Mouse (Mus musculus): Measurements from ENCODE around the gene Lrch3.
"Not testable (repeated sequence)": the region's sequence is repeated elsewhere in the genome, so short reads cannot be mapped to it uniquely, and the experiment has no call there.

The Lrch3 gene

DNA sequence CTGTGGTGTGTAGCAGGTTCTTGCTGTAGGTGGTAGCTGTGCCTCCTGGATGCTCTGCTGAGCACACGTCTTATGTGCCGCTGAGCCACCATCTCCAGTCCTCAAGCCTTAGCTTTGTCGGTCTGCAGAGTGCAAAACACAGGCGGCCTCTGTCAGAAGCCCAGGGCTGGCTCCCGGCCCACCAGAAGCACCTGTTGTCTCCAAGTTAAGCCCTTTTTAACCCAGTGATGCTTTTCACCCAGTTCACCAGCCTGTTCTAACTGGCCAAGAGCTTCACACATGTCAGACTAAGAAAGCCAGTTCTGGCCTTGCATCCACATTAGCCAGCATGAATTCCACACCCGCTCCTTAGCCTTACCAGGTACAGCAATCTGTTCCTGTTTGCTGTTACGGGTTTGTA lies 93.0 kb downstream of the Lrch3 start:
- DNase-seq, result no peak

- DNase-seq, result no peak
Measured at GRCm38 (mm10) chr16:33007436-33007835, 93.5 kb downstream of the Lrch3 start.

GRCm38 (mm10) chr16:33010166-33010565 lies 96.3 kb downstream of the Lrch3 start:
- no peak for DNase-seq

GRCm38 (mm10) chr16:33013801-33014200 lies 99.9 kb downstream of the Lrch3 start:
- DNase-seq, result no peak

DNA sequence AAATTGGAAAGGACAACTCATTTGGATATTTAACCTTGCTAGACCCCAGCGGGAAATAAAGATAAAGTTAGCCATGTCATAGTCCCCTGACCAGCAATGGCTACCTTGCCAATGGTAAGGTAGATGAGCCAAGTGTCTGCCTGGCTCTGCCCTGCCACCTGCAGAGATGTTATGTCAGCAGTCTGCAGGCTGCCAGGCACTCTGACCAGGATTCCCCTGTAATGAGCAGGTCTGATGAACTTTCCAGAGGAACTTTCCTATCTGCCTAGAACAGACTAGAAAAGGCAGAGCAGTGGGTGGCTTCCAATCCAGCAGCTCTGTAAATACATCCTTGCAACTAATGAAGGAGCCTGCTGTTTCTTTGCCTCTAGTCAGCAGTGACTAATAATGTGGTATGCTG lies 101.0 kb downstream of the Lrch3 start:
- no peak for DNase-seq

DNA sequence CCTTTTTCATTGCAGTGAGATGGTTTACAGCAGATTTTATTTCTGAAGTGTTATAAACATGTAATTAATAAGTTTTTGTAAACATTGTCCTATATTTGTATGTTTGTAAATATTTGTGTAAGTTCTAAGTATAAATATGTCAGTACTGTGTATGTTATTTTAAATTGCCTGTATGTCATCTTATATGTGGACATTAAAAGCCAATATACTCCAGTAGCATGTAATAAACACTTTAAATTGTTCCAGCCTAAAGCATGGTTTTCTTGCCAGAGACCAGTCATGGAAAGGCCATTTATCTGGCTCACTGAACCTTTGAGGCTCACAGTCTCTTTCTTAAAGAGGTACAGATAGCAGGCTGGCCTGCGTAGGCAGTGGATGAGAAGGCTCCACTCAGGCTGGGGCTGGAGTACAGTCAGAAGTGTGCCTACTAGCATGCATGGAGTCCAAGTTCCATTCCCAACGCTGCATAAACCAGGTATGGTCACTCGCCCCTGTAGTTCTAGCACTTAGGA lies 101.6 kb downstream of the Lrch3 start:
- DNase-seq, result no peak

GRCm38 (mm10) chr16:33015986-33016385 lies 102.1 kb downstream of the Lrch3 start:
- no peak for DNase-seq

DNA sequence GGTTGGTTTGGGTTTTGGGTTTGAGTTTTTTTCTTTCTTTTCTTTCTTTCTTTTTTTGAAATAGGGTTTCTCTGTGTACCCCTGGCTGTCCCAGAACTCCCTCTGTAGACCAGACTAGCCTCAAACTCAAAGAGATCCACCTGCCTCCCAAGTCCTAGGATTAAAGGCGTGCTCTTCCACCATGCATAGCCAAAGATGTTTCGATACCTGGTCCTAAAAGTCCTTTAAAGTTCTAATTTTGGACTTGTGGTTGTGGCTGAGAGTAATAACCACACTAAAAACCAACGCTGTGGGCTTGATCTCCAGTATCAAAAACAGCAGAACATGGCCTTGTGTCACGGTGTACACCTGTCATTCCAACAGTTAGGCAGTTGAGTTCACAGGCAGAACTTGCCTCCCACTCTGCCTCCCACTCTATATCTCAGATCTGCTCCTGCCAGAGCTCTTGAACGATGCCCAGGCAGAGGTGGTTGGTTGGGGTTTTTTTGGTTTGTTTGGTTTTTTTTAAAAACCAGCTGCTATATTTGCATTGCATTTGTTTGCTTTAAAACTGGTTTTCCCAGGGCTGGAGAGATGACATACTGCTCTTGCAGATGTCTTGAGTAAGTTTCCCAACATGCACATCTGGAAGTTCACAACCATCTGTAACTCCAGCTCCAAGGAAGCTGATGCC lies 103.9 kb downstream of the Lrch3 start:
- no peak for DNase-seq

- DNase-seq, result no peak
Measured at GRCm38 (mm10) chr16:33019117-33019770, 105.3 kb downstream of the Lrch3 start.

DNA sequence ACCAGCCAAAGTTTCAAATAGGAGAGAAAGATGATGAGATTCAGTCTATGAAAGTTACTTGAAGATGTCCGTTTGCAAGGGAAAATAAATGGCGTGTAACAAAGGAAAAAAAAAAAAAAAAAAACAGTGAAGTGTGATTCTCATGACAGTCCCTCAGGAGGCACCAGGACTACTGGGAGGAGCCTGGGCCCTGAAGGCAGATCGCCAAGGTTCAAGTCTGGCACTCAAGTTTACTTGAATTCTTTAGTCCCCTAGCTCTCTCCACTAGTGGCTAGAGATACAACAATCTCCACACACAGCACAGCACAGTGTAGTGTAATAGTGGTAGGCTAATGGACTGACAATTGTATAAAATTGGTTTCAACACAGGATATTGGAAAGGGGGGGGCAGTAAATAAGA lies 107.5 kb downstream of the Lrch3 start:
- no peak for DNase-seq

- DNase-seq, result peak; percentile 46 to 57
Measured at GRCm38 (mm10) chr16:33023750-33024149, 109.8 kb downstream of the Lrch3 start.

- DNase-seq, result no peak
Measured at GRCm38 (mm10) chr16:33024456-33025104, 110.7 kb downstream of the Lrch3 start.

- no peak for DNase-seq
Measured at GRCm38 (mm10) chr16:33026357-33026756, 112.5 kb downstream of the Lrch3 start.

GRCm38 (mm10) chr16:33036006-33036405 lies 122.1 kb downstream of the Lrch3 start:
- no peak for DNase-seq

GRCm38 (mm10) chr16:33042682-33043081 lies 128.8 kb downstream of the Lrch3 start:
- DNase-seq, result no peak

DNA sequence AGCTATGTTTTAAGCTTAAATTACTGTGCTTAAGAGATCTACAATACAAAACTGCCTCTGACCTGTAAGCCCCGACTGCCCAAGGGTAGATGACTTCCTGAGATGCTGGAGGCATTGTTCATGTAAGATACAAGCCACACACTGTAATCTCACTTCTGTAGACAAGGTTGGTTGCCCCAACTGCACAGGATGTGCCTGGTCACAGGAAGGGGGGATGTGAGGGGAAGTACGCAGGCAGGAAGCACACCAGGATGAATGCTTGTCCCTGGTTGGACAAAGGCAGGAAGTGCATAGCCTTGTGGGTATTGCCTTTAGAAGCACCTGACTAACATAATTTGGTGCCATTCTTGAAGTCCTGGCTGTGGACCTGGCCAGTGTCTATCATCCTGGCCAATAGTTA lies 129.4 kb downstream of the Lrch3 start:
- peak in 1 of 2 experiments; percentile 15 for DNase-seq

DNA sequence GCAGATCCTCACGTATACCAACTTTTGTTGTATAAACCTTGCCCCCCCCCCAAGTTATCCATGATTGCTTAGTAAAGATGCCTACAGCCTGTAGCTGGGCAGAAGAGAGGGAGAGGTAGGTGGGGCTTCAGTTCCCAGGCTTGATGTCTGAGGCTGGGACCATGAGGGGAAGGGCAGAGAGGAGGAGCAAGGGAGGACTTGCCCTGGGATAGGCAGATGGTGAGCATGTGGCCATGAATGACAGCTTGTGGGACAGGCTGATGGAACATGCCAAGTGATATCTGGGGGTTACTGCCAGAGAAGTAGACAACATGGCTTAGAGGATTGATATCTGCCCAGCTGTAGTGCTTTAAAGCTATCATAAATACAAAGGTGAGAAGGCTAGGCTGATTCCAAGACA lies 134.1 kb downstream of the Lrch3 start:
- no peak for DNase-seq

DNA sequence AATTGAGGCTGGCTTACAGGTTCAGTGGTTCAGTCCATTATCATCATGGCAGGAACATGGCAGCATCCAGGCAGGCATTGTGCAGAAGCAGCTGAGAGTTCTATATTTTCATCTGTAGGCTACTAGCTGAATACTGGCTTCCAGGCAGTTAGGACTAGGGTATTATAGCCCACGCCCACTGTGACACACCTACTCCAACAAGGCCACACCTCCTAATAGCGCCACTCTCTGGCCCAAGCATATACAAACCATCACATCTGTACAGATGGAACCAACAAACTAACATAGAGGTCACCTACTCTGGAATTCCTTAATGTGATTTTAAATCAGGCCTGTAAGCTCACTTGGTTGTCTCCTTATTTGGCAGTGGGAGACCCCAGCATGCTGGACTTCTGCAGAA lies 134.8 kb downstream of the Lrch3 start:
- no peak for DNase-seq

- DNase-seq, result no peak
Measured at GRCm38 (mm10) chr16:33049809-33050208, 135.9 kb downstream of the Lrch3 start.

DNA sequence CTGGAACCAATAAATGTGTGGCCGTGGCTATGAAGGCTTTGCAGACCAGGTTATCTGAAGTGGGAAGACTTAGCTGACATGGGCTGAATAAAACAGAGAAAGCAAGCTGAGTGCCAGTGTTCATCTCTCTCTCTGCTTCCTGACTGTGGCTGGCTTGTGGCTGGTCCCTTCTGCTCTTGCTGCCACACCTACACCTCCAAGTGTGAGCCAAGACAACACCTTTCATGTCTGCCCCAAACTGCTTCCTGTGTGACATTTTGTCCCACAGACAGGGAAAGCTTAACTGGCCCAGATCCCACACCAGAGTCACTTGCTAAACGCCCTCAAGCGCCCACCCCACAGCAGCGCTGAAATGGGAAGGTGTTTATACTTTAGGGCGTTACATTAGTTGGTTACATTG lies 139.2 kb downstream of the Lrch3 start:
- no peak for DNase-seq

DNA sequence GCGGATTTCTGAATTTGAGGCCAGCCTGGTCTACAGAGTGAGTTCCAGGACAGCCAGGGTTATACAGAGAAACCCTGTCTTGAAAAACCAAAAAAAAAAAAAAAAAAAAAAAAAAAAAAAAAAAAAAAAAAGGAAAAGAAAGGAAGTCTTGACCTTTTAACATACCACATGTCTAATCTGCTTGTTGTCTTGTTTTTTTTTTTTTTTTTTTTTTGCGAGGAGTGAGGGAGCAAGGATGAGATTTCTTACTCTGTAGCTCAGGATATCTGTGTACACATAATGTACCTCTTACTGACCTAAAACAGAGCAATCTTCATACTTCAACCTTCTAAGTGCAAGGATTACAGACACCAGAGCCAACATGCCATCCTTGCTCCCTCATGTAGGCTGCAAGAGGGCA lies 141.0 kb downstream of the Lrch3 start:
- DNase-seq, result not testable (repeated sequence)

DNA sequence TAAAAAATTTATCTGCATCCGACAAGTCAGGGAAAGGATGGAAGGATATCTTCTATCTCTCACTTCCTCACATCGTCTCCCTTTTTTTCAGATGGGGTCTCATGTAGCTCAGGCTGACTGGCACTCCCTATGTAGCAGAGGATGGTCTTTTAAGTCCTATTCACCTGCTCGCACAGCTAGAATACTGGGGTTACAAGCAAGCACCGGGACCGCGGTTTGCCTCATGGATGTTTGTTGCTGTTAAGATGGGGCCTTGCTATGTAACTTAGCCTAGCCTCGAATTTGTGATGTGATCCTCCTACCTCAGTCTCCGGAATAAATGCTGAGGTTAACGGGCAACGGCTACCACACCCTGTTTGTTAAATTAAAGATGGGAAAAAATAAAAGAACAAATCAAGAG lies 141.8 kb downstream of the Lrch3 start:
- peak in 1 of 2 experiments; percentile 18 for DNase-seq

DNA sequence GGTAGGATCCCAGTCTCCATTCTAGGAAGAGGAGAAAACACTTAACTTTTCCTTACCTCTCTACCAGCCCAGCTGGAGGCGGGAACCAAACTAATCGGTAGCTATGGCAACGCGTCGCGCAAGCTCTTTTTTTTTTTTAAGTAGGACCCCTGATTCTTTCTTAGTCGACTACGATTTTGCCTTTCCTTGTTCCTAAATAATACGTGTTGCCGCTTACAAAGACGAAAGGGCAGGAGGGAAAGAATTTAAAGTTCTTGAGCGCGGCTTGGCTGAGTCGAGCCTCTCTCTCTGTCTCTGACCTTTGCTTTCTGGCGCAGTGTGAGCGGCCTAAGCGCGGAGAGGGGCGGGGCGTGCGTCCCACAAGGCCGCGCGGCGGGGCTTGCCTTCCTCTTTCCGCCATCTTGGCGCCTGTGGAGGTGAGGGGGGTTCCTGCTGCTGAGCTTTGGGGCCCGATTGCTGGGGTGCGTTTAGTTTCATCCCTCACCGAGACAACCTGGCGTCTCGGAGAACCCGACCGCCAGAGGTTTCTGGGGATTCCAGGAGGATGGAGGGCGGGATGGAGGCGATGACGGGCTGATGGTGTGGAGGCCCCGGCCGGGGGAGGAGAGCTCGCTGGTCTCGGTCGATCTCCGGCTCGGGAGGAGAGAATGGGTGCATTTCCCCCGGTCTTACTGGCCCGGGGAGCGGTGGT lies 142.3 kb downstream of the Lrch3 start, which contains the start of the genes Iqcg and Rpl35a:
Iqcg (minus strand) TSS at position 124 of the 691 bp plus-strand sequence.
Rpl35a (plus strand) TSS at position 359 of the 691 bp plus-strand sequence.
- DNase-seq, result peak; percentile 72 to 76

All from thymus, adult 18-20 months (tissue).